In genomic region chr6:8777411-8778295, GRCm38 (mm10) we compare ENCODE assay signal across 8 mouse cellular contexts. TPM values are rescaled to one million over a fixed set of nuclear protein-coding genes. Genes with fewer than 3 reads are reported as not detected.
A peak's percentile ranks its signal among the peaks of the same experiment; 100 is the strongest.
DNase-seq lines count a peak whose midpoint lies in the region; ATAC-seq and TF ChIP-seq lines count a peak whose summit lies in the region.

No protein-coding gene starts in this region.

- DNase-seq in thymus, adult 2 months: no peak
- no peak for DNase-seq in thymus, postnatal 10 days (ENCODE audit: low spot score in 2 of 2)
- DNase-seq in embryo, embryonic 11 days: peak; percentile 86
- peak; percentile 97 for DNase-seq in heart, adult 11 months
- peak; percentile 82 to 83 for DNase-seq in left cerebral cortex, postnatal 25 days (ENCODE audit: low spot score in 2 of 2)
- DNase-seq in right cerebral cortex, postnatal 36 days (ENCODE audit: low spot score in 2 of 2): peak; percentile 63 to 68

- no peaks in the 10 kb centered on the region for H3K36me3 ChIP-seq in thymus, adult 2 months (ENCODE audit: control insufficient read depth, insufficient read depth, low read length)
- no peaks in the 10 kb centered on the region for H3K36me3 ChIP-seq in intestine, postnatal 0 days (ENCODE audit: control insufficient read depth, insufficient read depth)

- intact Hi-C loops in left cerebral cortex, postnatal 25 days (cut with DNase I): loop anchor here (5.0 kb wide), 1 partner anchor 125 kb away; no protein-coding TSS in a partner anchor

- H3K9me3 ChIP-seq in intestine, postnatal 0 days (ENCODE audit: control insufficient read depth): no peaks in the 10 kb centered on the region

- peak overlapping the region; percentile 83 for H3K4me2 ChIP-seq in intestine, postnatal 0 days (replicated peaks; ENCODE audit: low read depth)

- ATAC-seq in intestine, postnatal 0 days: peak; percentile 91
- ATAC-seq in megakaryocyte progenitor cell, adult 5-6 weeks (replicated peaks; ENCODE audit: poor library complexity): peak; percentile 88

- no peak overlapping the region for H3K27ac ChIP-seq in thymus, adult 2 months (ENCODE audit: control insufficient read depth, insufficient read depth, low read length)
- peak overlapping the region; percentile 3; the same call in 1 of the 2 replicates for H3K27ac ChIP-seq in intestine, postnatal 0 days (ENCODE audit: low read depth, low read length)

- peak overlapping the region; percentile 35; the same call in 1 of the 2 replicates for H3K9ac ChIP-seq in intestine, postnatal 0 days (ENCODE audit: low read depth, low read length)

- peak overlapping the region; percentile 20 for H3K4me3 ChIP-seq in thymus, adult 2 months (ENCODE audit: control insufficient read depth, insufficient read depth, low read length)
- H3K4me3 ChIP-seq in intestine, postnatal 0 days (ENCODE audit: low read depth, low read length): peak overlapping the region; percentile 51

- no peak for TF ChIP-seq POLR2A in thymus, adult 2 months (IDR thresholded peaks at IDR 0.05; ENCODE audit: control insufficient read depth, extremely low read depth, insufficient read depth, low read length, poor library complexity)

- H3K4me1 ChIP-seq in thymus, adult 2 months (replicated peaks; ENCODE audit: control insufficient read depth, insufficient read depth, low read length): no peaks in the 10 kb centered on the region; the same call in 1 of the 2 replicates
- no peaks in the 10 kb centered on the region for H3K4me1 ChIP-seq in intestine, postnatal 0 days (replicated peaks; ENCODE audit: control insufficient read depth, insufficient read depth, low read length)

- peaks cover 7% of the 10 kb centered on the region for H3K27me3 ChIP-seq in thymus, adult 2 months (ENCODE audit: control insufficient read depth, insufficient read depth, low read length)
- no peaks in the 10 kb centered on the region; the same call in 1 of the 2 replicates for H3K27me3 ChIP-seq in intestine, postnatal 0 days (replicated peaks; ENCODE audit: control insufficient read depth, insufficient read depth, low read length)

- TF ChIP-seq CTCF in thymus, adult 2 months (IDR thresholded peaks at IDR 0.05; ENCODE audit: borderline replicate concordance, control insufficient read depth, extremely low read depth, insufficient read depth, low read length, poor library complexity): no peak
- TF ChIP-seq CTCF in intestine, postnatal 0 days (IDR thresholded peaks at IDR 0.05; ENCODE audit: low read depth): no peak

- 1% methylated on average over 66 of the region's 69 CpGs for WGBS in thymus, adult 2 months
- 2% methylated on average over 61 of the region's 69 CpGs for WGBS in intestine, postnatal 0 days

RNA-seq across cellular contexts. Expression of gene Ica1, which starts 0.6 kb away (rescaled TPM):
- 0.47 and 0.69 TPM in 2 replicates for polyA plus RNA-seq in thymus, adult 2 months (2012; rRNA removed)
- polyA plus RNA-seq in intestine, postnatal 0 days (2015; fragmentation: Nextera tagmentation; extraction: Ambion mirVana): 11.0 and 11.3 TPM in 2 replicates
- 10 to 100 TPM; 61.9 to 62.3 TPM for total RNA-seq in left cerebral cortex, postnatal 25 days (2021)
- total RNA-seq in megakaryocyte progenitor cell, adult 5-6 weeks (2015): 25.3 and 25.9 TPM in 2 replicates
- 34.4 and 35.6 TPM in 2 replicates for total RNA-seq in megakaryocyte progenitor cell, adult 5-6 weeks (2017)

Comparison
In these comparisons a context has a peak if more than half of its experiments do, and no peak if none do; other contexts are left out.
1. DNase-seq: peak in embryo, embryonic 11 days (single experiment), heart, adult 11 months (single experiment), left cerebral cortex, postnatal 25 days (2 of 2) and right cerebral cortex, postnatal 36 days (2 of 2); none in thymus, adult 2 months (single experiment) and thymus, postnatal 10 days (0 of 2).